Mouse (Mus musculus) spleen, adult 2 months (tissue): Measurements from ENCODE around the gene Jarid2.

Experiments
- CTCF ChIP-seq: fragments of 200-500 bp; IDR thresholded peaks from 2 replicates; pipeline ENCODE4 v1.5.1; 2011; ENCODE audit warnings: mild to moderate bottlenecking, inconsistent platforms; ENCODE audit not compliant: insufficient read depth, insufficient read length, insufficient replicate concordance; ENCODE audit errors: extremely low read depth
- POLR2A ChIP-seq: fragments of 200-500 bp; IDR thresholded peaks from 2 replicates; pipeline ENCODE4 v1.6.1; 2011; ENCODE audit warnings: low read depth, low read length, inconsistent platforms

GRCm38 (mm10) chr13:44937681-44938080, 208.4 kb downstream of the Jarid2 start:
- TF ChIP-seq POLR2A (no peak), CTCF (no peak)
